Mouse (Mus musculus) embryonic facial prominence, embryonic 14.5 days (tissue): ENCODE measurements around the gene Hes6. TPM values are rescaled to one million over a fixed set of nuclear protein-coding genes. Genes with fewer than 3 reads are reported as not detected.

Source experiments
- ATAC-seq: fragments of 200-750 bp; cut with Nextera tagmentation; 2 replicates; pipeline ENCODE4 v1.8.0; 2017; ENCODE audit warnings: low read depth, moderate number of reproducible peaks, moderate TSS enrichment
- DNase-seq: peaks from one replicate; pipeline ENCODE4 v3.0.0-alpha.2; 2015; ENCODE audit warnings: low spot score
- H3K27ac ChIP-seq: fragments of 300-500 bp; sonication (generic); replicated peaks from 2 replicates; pipeline ENCODE4 v1.5.1; 2014; ENCODE audit warnings: low read depth, mild to moderate bottlenecking, low read length, moderate library complexity
- H3K27me3 ChIP-seq: fragments of 300-500 bp; sonication (generic); replicated peaks from 2 replicates; pipeline ENCODE4 v1.6.1; 2014; ENCODE audit warnings: low read length; ENCODE audit not compliant: control insufficient read depth, insufficient read depth
- H3K36me3 ChIP-seq: fragments of 300-500 bp; sonication (generic); 2 replicates; pipeline ENCODE4 v1.6.1; 2014; ENCODE audit warnings: low read length, mixed read lengths; ENCODE audit not compliant: control insufficient read depth, insufficient read depth
- H3K4me1 ChIP-seq: fragments of 300-500 bp; sonication (generic); 2 replicates; pipeline ENCODE4 v1.6.1; 2014; ENCODE audit warnings: antibody characterized with exemption, low read length; ENCODE audit not compliant: control insufficient read depth, insufficient read depth
- H3K4me2 ChIP-seq: fragments of 300-500 bp; sonication (generic); 2 replicates; pipeline ENCODE4 v1.6.1; 2014; ENCODE audit warnings: low read depth, mild to moderate bottlenecking, low read length, moderate library complexity, mixed read lengths
- H3K4me3 ChIP-seq: fragments of 300-500 bp; sonication (generic); 2 replicates; pipeline ENCODE4 v1.5.1; 2014; ENCODE audit warnings: low read depth, mild to moderate bottlenecking, low read length
- H3K9ac ChIP-seq: fragments of 300-500 bp; sonication (generic); 2 replicates; pipeline ENCODE4 v1.6.1; 2014; ENCODE audit warnings: low read depth, mild to moderate bottlenecking, low read length, moderate library complexity, mixed read lengths
- H3K9me3 ChIP-seq: fragments of 300-500 bp; sonication (generic); 2 replicates; pipeline ENCODE4 v1.6.1; 2016; ENCODE audit warnings: low read length; ENCODE audit not compliant: control insufficient read depth
- WGBS: fragments of 180-500 bp; shearing (Covaris S2); extraction: QIAGEN DNeasy Blood & Tissue Kit; methylation state at CpG from one replicate; pipeline ENCODE4 v1.1.7; 2014; 5-methylcytosine and 5-hydroxymethylcytosine counted together
- polyA plus RNA-seq: library from polyadenylated mRNA; unstranded; fragments of >200 nt; fragmentation: Nextera tagmentation; extraction: Ambion mirVana; gene quantifications from 2 replicates; pipeline ENCODE4 v1.2.1, GENCODE M21; 2014

The Hes6 gene
- polyA plus RNA-seq, 1 experiment from 2014 or later, result 106 TPM

GRCm38 (mm10) chr1:91446511-91446910 lies 32.7 kb upstream of the Hes6 start:
- DNase-seq, result no peak
- Histone ChIP-seq H3K27ac (no peak overlapping the region; the same call in 1 of the 2 replicates), H3K27me3 (no peaks in the 10 kb centered on the region), H3K4me3 (no peak overlapping the region), H3K4me2 (no peak overlapping the region), H3K36me3 (peaks cover 27% of the 10 kb centered on the region; the same call in 1 of the 2 replicates), H3K9me3 (peaks cover 8% of the 10 kb centered on the region; the same call in 1 of the 2 replicates), H3K4me1 (0 out of 2 replicates have a peak, but pooled peaks cover 4% of the 10 kb centered on the region), H3K9ac (no peak overlapping the region)
- 80% methylated on average over 4 of the region's 4 CpGs for WGBS
- no peak for ATAC-seq

DNA sequence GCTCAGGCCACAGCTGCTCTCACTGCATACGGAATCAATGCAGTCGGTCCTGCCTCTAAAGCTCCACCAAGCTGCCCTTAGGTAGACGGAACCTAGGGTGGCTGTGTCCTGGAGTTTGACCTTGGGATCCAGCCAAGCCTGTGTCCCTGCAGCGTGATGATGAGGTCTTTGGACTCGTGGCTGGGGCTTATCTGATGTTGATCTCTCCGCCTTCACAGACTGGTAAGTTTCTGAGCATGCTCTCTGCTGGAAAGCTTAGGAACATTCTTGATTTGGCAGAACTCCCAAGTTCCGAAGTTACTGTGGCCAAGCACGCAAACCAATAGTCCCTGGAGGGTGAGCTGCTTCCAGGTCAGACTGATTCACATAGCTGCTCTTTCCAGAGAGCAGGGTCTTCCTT lies 32.2 kb upstream of the Hes6 start:
- WGBS, result 62% methylated on average over 8 of the region's 8 CpGs
- peak; percentile 90 for DNase-seq

DNA sequence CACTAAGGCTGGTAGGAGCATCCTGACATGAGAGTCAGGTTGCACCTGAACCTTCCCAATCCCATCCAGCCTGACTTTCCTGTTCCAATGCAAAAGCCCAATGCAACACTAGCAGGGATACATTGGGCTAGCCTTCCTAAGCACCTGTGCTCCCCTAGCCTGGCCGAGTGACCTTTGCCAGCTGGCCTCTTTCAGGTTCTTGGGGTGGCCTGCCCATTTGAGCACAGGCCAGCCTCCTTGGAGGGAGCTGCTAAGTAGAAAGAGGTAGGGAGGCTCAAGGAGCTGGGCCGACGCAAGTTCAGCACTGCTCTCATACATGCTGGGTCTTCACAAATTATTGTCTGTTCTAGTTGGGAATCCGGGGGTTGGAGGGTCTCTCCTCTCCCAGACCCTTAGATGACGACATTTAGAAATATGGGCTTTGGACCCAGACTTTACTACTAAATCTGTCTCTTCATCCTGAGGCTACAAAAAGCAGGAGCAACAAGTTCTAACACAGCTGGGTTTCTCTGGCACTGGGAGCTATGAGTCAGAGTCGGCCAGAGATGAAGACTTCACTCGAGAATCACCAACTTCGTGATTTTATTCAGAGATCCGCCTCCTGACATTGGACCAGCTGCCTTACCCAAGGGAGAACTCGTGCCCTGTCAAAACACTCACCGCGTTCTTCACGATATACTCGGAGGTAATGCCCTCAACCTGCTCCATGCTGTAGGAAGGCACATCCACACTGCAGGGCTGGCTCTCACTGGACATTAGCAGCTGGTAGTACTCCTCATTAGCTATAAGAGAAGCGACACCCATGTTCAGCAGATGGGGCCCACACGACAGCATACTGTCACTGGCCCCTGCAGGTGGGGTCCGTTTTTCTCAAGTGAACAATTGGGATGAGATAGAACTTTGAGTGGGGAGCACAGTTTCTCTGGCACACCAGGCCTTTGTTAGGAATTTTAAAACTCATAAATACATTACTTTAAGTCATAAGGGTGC lies 31.3 kb upstream of the Hes6 start:
- whole genome bisulfite sequencing, result 88% methylated on average over 17 of the region's 17 CpGs
- ATAC-seq (no peak), DNase-seq (no peak)
- H3K9me3 ChIP-seq, result peaks cover 8% of the 10 kb centered on the region; the same call in 1 of the 2 replicates
- peak overlapping the region; percentile 28; the same call in 1 of the 2 replicates for H3K27ac ChIP-seq
- H3K4me1 ChIP-seq, result 0 out of 2 replicates have a peak, but pooled peaks cover 4% of the 10 kb centered on the region
- H3K27me3 ChIP-seq, result no peaks in the 10 kb centered on the region
- no peak overlapping the region for H3K9ac ChIP-seq
- no peak overlapping the region for H3K4me2 ChIP-seq
- H3K4me3 ChIP-seq, result no peak overlapping the region
- peaks cover 29% of the 10 kb centered on the region; the same call in 1 of the 2 replicates for H3K36me3 ChIP-seq

More for the DNA sequence above, 32.2 kb upstream of the Hes6 start:
- H3K27ac ChIP-seq, result peak overlapping the region; percentile 28; the same call in 1 of the 2 replicates
- H3K9me3 ChIP-seq, result peaks cover 8% of the 10 kb centered on the region; the same call in 1 of the 2 replicates
- no peak overlapping the region for H3K9ac ChIP-seq
- peak overlapping the region; percentile 15; the same call in 1 of the 2 replicates for H3K4me2 ChIP-seq
- peaks cover 27% of the 10 kb centered on the region; the same call in 1 of the 2 replicates for H3K36me3 ChIP-seq
- 0 out of 2 replicates have a peak, but pooled peaks cover 4% of the 10 kb centered on the region for H3K4me1 ChIP-seq
- H3K4me3 ChIP-seq, result no peak overlapping the region
- H3K27me3 ChIP-seq, result no peaks in the 10 kb centered on the region
- ATAC-seq, result peak; percentile 50; the same call in 1 of the 2 replicates

- Histone ChIP-seq H3K9ac (no peak overlapping the region), H3K9me3 (peaks cover 3% of the 10 kb centered on the region; the same call in 1 of the 2 replicates), H3K27me3 (no peaks in the 10 kb centered on the region), H3K36me3 (peaks cover 19% of the 10 kb centered on the region; the same call in 1 of the 2 replicates), H3K4me3 (no peak overlapping the region), H3K4me2 (no peak overlapping the region), H3K27ac (no peak overlapping the region), H3K4me1 (0 out of 2 replicates have a peak, but pooled peaks cover 4% of the 10 kb centered on the region)
- no peak for DNase-seq
- WGBS, result 69% methylated on average over 6 of the region's 7 CpGs
- no peak for ATAC-seq
These were observed 28.6 kb upstream of the Hes6 start for GRCm38 (mm10) chr1:91442350-91442990.

DNA sequence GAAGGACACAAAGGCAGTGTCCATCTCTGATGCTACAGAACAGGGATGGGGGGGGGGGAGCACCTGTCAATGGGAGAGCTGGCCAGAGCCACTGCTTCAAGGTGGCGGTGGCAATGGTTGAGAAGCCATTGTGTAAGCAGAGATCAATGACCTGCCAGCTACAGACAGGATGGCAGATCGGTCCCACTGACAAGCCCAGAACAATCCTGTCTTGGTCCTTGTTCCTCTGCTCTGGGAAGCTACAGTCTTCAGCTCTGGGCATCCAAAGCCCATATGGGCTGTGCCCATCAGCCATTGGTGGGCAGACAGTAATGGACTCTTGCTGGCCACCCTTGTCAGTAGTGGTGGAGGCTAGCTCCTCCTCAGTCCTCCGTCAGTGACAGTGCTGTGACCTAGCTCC lies 28.0 kb upstream of the Hes6 start:
- Histone ChIP-seq H3K9ac (no peak overlapping the region), H3K27me3 (no peaks in the 10 kb centered on the region), H3K4me1 (peaks cover 4% of the 10 kb centered on the region; the same call in 1 of the 2 replicates), H3K4me3 (no peak overlapping the region), H3K4me2 (no peak overlapping the region), H3K36me3 (peaks cover 18% of the 10 kb centered on the region; the same call in 1 of the 2 replicates), H3K9me3 (no peaks in the 10 kb centered on the region), H3K27ac (no peak overlapping the region)
- DNase-seq (no peak), ATAC-seq (no peak)
- WGBS, result 90% methylated on average over 3 of the region's 3 CpGs

DNA sequence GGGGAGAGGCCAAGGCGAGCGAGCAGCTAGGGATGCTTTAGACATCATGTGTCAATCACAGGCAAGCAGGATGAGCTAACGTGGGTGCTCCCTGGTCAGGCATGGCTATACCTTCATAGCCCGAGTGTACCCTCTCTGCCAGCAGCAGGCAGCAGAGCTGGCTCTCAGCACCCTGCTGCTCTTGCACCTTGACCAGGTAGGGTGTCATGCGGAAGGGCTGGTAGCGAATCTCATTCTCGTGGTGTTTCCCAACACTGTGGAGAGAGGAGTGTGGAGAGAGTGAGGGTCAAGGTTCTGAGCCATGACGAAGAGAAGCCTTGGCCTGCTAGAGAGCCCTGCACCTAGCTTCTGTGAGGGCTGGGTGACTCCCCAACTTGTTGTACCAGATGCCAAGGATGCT lies 25.9 kb upstream of the Hes6 start:
- Histone ChIP-seq H3K4me2 (no peak overlapping the region), H3K9ac (no peak overlapping the region), H3K36me3 (peaks cover 11% of the 10 kb centered on the region; the same call in 1 of the 2 replicates), H3K9me3 (no peaks in the 10 kb centered on the region), H3K4me3 (no peak overlapping the region), H3K4me1 (peaks cover 10% of the 10 kb centered on the region), H3K27ac (no peak overlapping the region), H3K27me3 (no peaks in the 10 kb centered on the region)
- DNase-seq (no peak), ATAC-seq (no peak)
- 88% methylated on average over 8 of the region's 8 CpGs for WGBS

DNA sequence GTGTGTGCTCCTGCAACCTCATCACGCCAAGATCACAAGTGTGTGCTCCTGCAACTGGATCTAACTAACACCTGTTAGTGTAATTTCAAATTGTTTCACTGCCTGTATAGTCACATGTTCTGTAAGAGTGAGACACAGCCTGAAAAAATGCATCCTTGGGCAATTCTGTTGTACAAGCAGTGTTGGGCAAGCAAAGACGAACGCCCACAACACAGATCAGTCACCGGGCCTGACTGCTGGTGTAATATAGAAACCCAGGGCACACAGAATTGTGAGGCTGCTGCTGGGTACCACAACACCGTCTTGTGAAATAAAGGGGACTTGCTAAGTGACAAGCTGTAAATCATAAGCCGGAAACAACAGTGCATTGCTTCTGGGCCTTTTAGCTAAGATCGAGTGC lies 23.7 kb upstream of the Hes6 start:
- Histone ChIP-seq H3K9ac (no peak overlapping the region), H3K4me3 (no peak overlapping the region), H3K27ac (no peak overlapping the region), H3K9me3 (no peaks in the 10 kb centered on the region), H3K4me2 (no peak overlapping the region), H3K36me3 (peaks cover 19% of the 10 kb centered on the region; the same call in 1 of the 2 replicates), H3K4me1 (peaks cover 10% of the 10 kb centered on the region), H3K27me3 (no peaks in the 10 kb centered on the region)
- DNase-seq, result no peak
- ATAC-seq, result no peak
- WGBS, result 87% methylated on average over 7 of the region's 7 CpGs

GRCm38 (mm10) chr1:91437083-91437400 lies 23.2 kb upstream of the Hes6 start:
- ATAC-seq (no peak), DNase-seq (no peak)
- Histone ChIP-seq H3K4me1 (peaks cover 10% of the 10 kb centered on the region), H3K36me3 (peaks cover 21% of the 10 kb centered on the region; the same call in 1 of the 2 replicates), H3K4me3 (no peak overlapping the region), H3K27me3 (no peaks in the 10 kb centered on the region), H3K9me3 (no peaks in the 10 kb centered on the region), H3K4me2 (no peak overlapping the region), H3K27ac (peak overlapping the region; percentile 36; the same call in 1 of the 2 replicates), H3K9ac (no peak overlapping the region)
- WGBS, result 91% methylated on average over 3 of the region's 3 CpGs
